Mouse (Mus musculus) thymus, postnatal 14 days (tissue): ENCODE data around the gene Entpd1.

Experiments
- DNase-seq: peaks from one replicate; pipeline ENCODE4 v3.0.0; 2021

Gene Entpd1

GRCm38 (mm10) chr19:40630096-40630495 lies 17.9 kb downstream of the Entpd1 start:
- no peak for DNase-seq

GRCm38 (mm10) chr19:40630606-40631005 lies 18.4 kb downstream of the Entpd1 start:
- DNase-seq: no peak

GRCm38 (mm10) chr19:40632193-40632592 lies 20.0 kb downstream of the Entpd1 start:
- no peak for DNase-seq

- DNase-seq: no peak
These were observed 20.5 kb downstream of the Entpd1 start for GRCm38 (mm10) chr19:40632668-40633067.

- no peak for DNase-seq
These were observed 21.0 kb downstream of the Entpd1 start for GRCm38 (mm10) chr19:40633144-40633543.

- DNase-seq: no peak
These were observed 24.9 kb downstream of the Entpd1 start for GRCm38 (mm10) chr19:40637091-40637490.

- no peak for DNase-seq
These were observed 25.4 kb downstream of the Entpd1 start for GRCm38 (mm10) chr19:40637601-40638000.

- no peak for DNase-seq
These were observed 26.4 kb downstream of the Entpd1 start for GRCm38 (mm10) chr19:40638582-40638981.

- DNase-seq: no peak
These were observed 27.7 kb downstream of the Entpd1 start for GRCm38 (mm10) chr19:40639729-40640304.

GRCm38 (mm10) chr19:40640799-40641198 lies 28.6 kb downstream of the Entpd1 start:
- DNase-seq: no peak

- DNase-seq: no peak
These were observed 31.7 kb downstream of the Entpd1 start for GRCm38 (mm10) chr19:40643846-40644245.

- DNase-seq: no peak
These were observed 34.2 kb downstream of the Entpd1 start for GRCm38 (mm10) chr19:40646379-40646778.

- DNase-seq: no peak
These were observed 35.4 kb downstream of the Entpd1 start for GRCm38 (mm10) chr19:40647319-40648158.

GRCm38 (mm10) chr19:40650090-40650489 lies 37.9 kb downstream of the Entpd1 start:
- DNase-seq: peak; percentile 9

- DNase-seq: no peak
These were observed 44.0 kb downstream of the Entpd1 start for GRCm38 (mm10) chr19:40656207-40656606.

GRCm38 (mm10) chr19:40658281-40658680 lies 46.1 kb downstream of the Entpd1 start:
- no peak for DNase-seq

GRCm38 (mm10) chr19:40658935-40659334 lies 46.8 kb downstream of the Entpd1 start:
- DNase-seq: no peak

- DNase-seq: peak; percentile 18
These were observed 47.7 kb downstream of the Entpd1 start for GRCm38 (mm10) chr19:40659651-40660478.

GRCm38 (mm10) chr19:40660510-40660909 lies 48.3 kb downstream of the Entpd1 start:
- DNase-seq: no peak

GRCm38 (mm10) chr19:40661108-40661507 lies 48.9 kb downstream of the Entpd1 start:
- no peak for DNase-seq

- no peak for DNase-seq
These were observed 49.7 kb downstream of the Entpd1 start for GRCm38 (mm10) chr19:40661874-40662273.

- DNase-seq: no peak
These were observed 50.6 kb downstream of the Entpd1 start for GRCm38 (mm10) chr19:40662727-40663126.

GRCm38 (mm10) chr19:40665778-40666177 lies 53.6 kb downstream of the Entpd1 start:
- DNase-seq: no peak

GRCm38 (mm10) chr19:40667111-40667510 lies 54.9 kb downstream of the Entpd1 start:
- DNase-seq: no peak
